Mouse (Mus musculus): ENCODE measurements around the gene Gm10300.

DNA sequence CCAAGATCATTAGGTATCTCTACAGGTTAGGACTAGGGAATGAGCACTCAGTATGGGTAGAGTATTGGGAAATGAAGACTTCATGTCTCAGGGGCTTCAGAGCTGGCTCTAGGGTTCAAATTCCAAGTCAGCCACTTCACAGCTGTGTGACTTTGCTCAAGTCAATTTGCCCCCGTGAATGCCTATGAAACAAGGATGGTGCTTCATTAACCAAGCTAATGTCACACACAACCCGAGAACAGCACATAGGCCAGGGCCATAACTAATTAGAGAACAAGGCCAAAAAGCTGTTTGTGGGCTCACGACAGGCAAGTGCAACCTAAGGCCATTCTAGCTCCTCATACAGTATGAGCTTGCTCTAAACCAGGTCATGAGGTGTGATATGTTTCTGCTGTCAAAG, 2.3 kb upstream of the Gm10300 start:
- TF ChIP-seq CTCF (IDR thresholded peaks at IDR 0.05; ENCODE audit: low read depth) (no peak), EP300 (IDR thresholded peaks at IDR 0.05; ENCODE audit: low read depth) (no peak)
